14 mouse cellular contexts compared by ENCODE assay signal in the genomic region with DNA sequence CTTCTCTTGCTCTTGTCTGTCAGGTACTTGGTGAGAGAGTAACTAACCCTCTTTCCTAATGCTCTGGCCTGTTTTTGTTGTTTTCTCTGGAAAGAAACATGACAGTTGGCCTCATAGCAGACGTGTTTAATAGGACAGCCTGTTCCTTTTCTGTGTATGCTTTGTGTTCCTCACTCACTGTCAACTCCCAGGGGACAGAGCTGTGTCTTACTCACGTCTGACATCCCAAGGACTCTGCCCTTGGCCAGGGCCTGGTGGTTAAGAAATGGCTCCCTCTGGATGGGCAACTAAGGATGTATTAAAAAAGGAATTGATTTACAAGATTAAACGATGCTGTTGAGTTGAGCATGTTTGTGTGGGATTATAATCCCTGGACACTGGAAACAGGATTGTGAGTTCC.
"Had no signal": no experiment of that assay in that cellular context is flagged by ENCODE, and none has a peak within 500 bp of the region (broad histone marks: within the 10 kb centered on the region; RNA-seq: fewer than 3 reads in every experiment).

No protein-coding gene starts in this region.

- DNase-seq: kidney, adult 8-10 months; kidney, postnatal 14 days; kidney, postnatal 4 days; liver; lung, adult 18-20 months; lung, postnatal 10 days; lung, postnatal 4 days; midbrain, embryonic 14.5 days; right cerebral cortex, adult 18-20 months; right cerebral cortex, postnatal 14 days; right cerebral cortex, postnatal 4 days; spleen, adult 18-20 months; thymus, adult 18-20 months; thymus, postnatal 4 days had no signal
